Mouse (Mus musculus): ENCODE results near the gene Mrpl20.
A peak's percentile ranks its signal among the peaks of the same experiment; 100 is the strongest.

Mrpl20 gene

DNA sequence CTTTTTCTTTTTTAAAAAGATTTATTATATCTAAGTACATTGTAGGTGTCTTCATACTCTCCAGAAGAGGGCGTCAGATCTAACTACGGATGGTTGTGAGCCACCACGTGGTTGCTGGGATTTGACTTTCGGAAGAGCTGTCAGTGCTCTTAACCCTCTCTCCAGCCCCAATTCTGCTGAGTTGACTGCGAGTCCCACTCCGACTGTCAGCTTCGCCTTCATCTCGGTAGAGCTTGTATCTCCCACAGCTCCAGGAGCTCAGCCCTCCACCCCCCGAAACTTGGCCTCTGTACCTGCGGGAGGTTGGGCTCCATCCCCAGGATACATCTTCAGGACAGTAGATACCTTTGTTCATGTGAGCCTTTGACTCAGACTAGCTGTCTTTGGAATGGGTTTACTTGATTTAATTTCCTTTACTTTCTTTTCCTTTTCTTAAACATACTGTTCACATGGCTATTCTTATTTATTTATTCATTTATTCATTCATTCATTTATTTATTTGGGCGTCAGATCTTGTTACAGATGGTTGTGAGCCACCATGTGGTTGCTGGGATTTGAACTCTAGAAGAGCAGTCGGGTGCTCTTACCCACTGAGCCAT, at the start of gene Mrpl20:
Gene Mrpl20, plus strand, starts transcription at position 138 of the 599 bp plus-strand sequence.
- no peak for DNase-seq (ENCODE audit: low spot score in 2 of 2)

DNA sequence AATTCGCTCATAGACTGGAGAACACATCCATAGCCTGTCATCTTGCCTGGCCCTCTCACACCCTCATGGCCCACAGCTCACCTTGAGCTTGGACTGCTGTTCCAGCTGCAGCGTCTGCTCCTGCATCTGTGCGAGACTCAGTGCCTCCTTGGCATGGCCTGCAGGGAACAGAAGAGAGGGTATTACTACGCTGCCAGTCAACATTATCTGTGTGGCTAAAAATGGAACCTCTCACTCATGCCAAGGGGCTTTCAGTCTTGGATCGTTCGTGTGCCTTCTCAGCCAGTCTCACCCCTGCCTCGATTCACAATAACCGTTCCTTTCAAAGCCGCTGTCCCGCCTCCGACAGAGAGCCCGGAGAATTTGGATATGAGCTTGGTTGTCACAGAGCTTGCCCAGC, 45.7 kb upstream of the Mrpl20 start:
- DNase-seq (ENCODE audit: low spot score in 2 of 2), result no peak

DNA sequence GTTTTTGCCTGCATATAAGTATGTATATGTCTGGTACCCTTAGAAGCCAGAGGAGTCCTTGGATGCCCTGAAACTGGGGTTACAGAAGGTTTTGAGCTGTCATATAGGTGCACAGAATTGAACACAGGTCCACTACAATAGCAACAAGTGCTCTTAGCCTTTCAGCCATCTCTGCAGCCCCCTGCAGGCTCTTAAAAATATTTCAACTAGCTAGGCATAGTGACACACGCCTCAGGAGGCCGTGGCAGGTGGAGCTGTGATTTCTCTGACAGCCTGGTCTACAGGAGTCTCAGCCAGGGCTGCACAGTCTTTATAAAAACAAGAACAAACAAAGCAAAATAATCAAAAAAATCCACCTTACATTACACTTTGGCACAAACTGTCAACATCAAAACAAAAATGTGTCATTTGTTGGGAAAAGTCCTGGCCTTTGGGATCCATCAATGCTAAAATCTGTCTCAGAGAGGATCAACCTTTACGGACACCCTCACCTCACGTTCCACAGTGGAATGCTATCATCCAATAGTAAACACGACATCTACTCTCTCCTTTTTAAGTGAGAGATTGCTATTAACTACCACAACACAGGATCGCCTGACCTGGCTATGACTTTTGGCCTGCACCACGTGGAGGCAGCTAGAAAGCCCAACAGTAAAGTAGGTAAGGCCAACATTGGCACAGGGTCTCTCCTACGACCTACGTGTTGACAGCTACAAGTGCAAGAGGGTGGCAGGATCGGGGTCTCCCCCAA, 42.6 kb upstream of the Mrpl20 start:
- DNase-seq (ENCODE audit: low spot score in 2 of 2), result no peak

DNA sequence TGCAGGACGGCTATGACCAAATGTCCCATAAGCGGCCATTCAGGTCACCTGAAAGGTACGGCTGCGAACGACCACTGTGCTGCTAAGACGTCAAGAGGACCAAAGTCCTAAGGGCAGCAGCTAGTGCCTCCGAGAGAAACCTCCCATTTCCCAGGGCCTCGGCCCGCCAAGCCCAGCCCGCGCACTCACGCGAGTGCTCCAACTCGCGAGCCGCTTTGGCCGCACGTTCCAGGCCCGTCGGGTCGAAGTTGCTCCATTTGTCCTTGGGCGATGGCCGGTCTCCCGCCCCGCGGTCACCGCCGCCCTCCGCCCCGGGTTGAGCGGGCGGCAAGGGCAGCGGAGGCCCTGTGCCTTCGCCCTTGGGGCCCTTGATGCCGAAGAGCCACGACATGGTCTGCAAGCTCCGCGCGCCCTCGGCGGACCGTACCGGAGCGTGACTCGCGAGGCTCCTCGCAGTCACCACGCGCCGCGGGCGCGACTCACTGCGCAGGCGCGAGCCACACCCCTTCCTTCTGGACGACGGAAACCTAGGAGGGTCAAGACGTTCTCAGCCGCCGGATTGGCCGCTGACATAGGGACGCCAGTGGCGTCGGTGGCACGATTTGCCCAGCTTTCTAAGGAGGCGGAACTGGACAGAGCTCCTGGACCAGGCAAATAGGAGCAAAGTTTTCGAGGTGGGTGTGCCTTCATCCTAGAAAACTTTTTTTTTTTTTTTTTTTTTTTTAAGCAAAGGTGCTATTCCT, 41.9 kb upstream of the Mrpl20 start, which contains the start of gene Atad3a:
Gene Atad3a, minus strand, starts transcription at position 481 of the 743 bp plus-strand sequence.
- peak; percentile 96 to 98 for DNase-seq (ENCODE audit: low spot score in 2 of 2)

DNA sequence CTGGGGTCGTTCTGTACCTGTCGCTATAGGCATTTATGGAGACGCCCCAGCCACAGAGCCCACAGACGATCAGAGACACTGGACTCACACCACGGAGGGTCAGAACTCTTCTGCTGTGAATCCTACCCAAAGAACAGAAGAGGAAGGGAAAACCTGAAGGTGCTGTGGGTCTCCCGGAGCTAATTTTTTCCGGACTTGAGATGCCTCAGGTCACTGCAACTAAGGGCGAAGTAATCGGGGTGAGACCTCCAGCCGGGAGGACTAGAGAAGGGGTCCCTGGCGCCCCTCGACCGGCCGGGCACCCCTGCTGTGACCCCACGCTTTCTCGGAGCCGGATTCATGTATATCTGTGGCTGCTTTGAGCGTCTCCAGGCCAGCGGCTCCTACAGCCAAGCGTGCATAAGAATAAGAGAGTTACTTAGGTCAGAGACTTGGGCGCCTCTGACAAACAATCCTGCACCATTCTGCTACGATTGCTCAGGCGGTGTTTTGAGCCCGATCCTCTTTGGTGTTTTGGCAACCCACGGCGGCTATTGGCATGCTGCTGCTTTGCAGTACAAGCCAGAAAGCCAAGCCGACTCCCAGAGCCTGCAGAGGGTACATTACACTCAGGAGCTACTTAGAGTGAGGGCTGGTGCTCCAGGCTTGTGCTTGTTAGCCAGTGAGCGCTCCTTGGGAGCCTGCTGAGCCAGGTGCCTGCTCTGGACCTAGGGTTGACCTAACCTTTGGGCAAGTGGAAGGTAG, 41.1 kb upstream of the Mrpl20 start:
- DNase-seq (ENCODE audit: low spot score in 2 of 2), result no peak

DNA sequence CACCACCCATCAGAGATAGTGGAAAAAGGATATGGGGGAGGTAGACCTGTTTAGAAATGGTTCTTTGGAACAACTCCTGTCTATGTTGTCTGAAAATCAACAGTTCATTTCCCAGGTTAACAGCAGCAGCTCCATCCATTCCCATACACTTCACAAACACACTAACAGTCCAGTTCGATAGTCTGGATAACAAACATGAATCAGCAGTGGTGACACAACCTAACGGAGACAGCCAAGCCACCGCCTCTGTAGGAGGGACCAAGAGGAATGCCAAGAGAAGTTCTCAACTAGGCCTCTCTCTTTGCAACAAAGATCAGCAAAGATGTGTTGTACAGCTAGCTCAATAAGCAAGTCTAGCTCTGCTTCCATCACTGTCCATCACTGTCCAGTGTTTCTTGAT, 40.3 kb upstream of the Mrpl20 start:
- no peak for DNase-seq (ENCODE audit: low spot score in 2 of 2)

DNA sequence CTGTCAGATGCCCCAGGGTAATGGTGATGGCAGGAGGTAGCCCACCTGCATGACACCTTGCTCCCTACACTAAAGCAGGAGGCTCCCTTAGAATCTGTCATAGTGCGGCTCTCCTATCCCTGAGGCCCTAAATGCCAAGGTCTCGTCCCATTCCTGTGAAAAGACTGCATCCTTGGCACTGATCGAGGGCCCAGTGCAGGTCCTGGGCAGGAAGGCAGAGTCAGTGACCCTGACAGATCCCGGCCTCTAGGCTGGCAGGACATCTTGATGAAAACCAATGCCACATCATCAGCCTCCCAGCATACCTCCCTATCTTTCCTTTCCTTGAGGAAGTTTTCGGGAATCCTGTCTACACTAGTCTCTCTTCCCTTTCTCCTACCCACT, 33.2 kb upstream of the Mrpl20 start:
- no peak for DNase-seq (ENCODE audit: low spot score in 2 of 2)

DNA sequence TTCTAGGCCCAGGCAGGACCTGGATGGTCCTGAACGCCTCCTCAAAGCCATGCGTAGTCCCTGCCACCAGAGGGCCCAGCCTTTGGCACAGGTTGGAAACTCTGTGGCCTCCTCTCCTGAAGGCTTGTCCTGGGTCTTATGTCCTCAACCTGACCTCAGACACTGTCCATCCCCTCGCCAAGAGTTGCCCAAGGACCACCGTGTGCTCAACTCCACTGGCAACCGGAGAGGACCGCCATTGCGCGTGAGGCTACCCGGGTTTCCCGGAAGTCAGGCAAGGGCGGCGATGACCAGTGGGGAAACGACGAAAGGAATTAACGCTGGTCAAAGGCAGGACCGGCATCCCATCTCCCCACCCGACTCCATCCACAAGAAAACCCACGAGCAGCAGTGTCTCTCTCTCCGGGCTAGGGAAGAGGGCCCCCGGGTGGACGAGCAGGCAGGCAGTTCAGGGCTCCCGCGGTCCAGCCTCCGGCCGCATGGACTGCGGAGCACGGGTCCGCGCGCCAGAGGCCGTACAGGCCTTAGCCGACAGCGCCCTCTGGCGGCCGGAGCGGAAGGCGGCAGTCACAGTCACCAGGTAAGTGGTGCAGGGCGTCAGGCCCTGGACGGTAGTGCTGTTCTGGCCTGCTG, 32.7 kb upstream of the Mrpl20 start:
- peak; percentile 86 to 94 for DNase-seq (ENCODE audit: low spot score in 2 of 2)

DNA sequence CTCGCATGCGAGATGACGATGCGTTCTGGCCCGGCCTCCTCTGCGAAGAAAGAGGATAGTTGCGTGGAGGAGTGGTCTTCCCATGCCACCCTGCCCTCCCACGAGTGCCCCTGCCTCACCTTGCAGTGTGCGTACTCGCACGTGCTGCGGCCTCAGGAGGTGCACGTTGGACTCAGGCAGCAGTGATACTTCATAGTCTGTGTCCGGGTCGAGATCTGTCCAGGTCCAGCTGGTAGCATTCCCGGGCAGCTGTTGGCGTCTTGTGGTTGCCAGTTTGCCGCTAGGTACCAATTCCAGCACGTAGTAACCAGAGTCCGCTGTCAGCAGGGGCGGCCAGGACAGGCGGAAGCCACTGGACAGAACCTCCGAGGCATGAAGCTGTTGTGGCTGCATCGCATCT, 32.1 kb upstream of the Mrpl20 start:
- no peak for DNase-seq (ENCODE audit: low spot score in 2 of 2)

DNA sequence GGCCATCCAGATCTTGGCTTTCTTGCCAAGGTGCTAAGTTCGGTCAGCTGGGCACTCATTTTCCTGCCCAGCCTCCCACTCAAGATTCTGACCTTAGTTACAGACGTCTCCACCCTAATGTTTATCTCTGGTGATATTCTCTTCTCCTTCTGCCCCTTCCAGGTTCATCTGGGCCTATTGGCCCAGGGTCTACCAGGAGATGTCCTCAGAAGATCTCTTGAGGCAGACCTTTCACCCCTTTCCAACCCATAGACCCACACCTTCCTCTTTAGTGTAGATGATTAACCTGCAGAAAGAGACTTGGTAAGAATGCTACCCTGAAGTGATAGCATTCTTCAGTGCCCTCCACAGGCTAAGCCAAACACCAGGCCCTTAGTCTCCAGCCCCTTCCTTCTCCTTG, 31.0 kb upstream of the Mrpl20 start:
- DNase-seq (ENCODE audit: low spot score in 2 of 2), result no peak

DNA sequence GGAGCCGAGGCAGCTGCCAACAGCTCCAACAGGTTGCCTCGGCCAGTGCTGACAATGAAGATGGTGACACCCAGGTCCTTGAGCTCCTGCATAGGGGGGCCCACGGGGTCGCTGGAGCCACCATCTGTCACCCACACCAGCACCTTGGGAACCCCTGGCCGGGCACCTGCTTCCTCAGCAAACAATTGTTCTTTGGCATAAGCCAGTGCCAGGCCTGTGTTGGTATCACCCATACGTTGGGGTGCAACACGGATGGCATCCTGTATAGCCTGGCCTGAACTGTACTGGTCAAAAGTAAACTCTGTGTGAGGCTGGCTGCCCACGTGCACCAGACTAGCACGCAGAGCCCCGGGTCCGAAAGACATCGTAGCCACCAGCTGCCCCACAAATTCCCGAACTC, 29.9 kb upstream of the Mrpl20 start:
- no peak for DNase-seq (ENCODE audit: low spot score in 2 of 2)

DNA sequence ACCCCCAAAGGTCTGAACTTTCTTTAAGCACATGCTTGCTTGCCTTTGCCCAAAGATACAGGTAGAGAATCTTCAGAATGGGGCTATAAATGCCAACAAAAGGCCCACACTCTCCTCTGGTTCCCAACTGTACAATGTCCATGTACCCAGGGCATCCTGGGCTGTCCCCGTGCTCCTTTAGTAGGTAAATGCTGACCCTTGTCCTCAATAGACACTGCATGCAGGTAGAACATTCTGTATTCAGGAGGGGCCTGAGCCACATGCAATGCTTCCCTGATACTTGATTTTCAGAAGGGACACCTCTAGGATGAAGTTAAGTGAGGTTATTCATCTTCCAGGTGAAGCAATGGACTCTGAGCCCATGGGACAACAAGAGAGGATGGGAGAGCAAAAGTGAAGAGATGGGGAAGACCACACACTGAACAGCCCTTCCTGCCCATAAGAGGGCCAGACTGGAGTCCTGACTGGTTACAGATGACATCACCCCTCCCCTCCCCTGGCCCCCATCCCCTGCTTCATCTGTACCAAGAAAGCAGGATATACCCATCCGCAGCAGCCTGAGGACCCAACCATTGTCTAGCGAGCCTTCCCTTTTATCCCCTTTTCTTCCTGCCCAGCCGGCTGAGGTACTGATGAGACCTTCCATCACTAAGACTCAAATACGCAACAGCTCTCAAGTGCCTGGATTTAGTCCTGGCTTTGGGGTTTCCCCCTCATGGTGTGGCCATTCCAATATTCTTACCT, 29.2 kb upstream of the Mrpl20 start:
- no peak for DNase-seq (ENCODE audit: low spot score in 2 of 2)

DNA sequence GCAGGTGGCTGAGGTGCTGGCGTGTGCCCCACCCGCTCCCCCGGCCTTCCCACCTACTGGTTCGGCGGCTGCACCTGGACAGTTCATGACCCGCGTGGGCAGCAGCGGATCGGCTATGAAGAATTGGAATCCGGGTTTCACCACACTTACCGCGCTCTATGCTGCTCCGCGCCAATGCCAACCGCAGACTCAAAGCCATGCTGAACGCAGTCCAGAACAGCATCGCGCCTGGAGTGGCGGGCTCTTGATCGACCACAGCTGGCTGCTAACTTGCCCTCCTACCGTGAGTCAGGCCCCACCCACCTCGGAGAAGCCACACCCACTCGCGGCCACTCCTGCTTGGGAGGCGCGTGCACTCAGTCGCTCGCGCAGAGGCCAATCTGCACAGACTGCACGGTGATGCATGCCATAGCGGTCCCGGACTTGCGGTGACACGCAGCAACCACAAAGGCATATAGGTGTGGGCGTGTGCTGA, 28.4 kb upstream of the Mrpl20 start, which contains the start of gene Vwa1:
Gene Vwa1, minus strand, starts transcription at position 419 of the 475 bp plus-strand sequence.
- DNase-seq (ENCODE audit: low spot score in 2 of 2), result peak; percentile 89 to 92

DNA sequence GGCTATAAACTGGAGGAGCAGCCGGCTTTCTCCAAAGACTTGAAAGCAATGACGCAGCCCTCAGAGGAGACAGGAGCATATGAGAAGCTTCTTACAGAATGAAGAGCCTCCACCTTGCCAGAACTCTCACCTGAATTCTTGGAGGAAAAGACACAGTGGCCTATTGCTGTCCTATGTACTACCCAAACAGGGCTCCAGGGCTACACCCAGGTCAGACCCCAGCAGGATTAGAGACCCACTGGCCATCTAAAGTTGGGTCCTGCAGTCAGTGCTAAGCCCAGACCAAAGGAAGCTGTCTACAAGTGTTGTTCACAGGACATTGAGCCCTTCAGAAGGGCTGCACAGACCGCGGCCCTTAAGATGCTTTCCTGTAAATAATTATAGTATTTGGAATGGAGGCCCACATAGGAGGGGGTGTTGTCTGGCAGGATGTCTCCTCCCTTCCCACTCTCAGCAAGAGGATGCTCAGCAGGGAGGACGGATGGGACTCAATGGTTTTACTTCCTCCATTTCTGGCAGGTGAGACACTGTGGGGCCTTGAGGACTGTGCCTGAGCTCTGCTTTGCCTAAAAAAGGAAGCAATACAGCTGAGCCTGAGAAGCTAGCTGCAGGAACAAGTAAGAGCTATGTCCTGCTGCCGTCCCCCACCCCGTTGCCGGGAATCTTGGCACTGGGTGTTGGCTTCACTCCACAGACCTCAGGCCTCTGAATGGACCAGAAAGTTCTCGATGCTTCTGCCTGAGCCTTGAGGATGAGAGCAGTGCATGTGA, 27.5 kb upstream of the Mrpl20 start:
- peak in 1 of 2 experiments; percentile 79 for DNase-seq (ENCODE audit: low spot score in 2 of 2)

DNA sequence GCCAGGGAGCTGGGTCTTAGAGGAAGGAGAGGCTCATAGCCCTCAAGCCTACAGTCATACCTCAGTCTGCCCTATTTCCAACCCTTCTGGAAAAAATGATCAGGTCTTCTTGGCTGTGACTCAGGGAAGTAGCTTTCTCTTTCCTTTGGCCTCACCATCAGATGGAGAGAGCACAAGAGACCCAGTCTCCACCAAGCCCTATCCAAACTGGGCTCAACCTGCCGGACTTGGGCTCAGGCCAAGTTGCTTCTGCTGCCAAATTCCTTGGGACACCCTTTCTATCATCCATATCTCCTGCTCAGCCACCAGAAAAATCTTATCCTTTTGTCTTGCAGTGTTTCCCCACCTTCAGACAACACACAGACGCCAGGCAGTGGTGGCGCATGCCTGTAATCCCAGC, 26.8 kb upstream of the Mrpl20 start:
- DNase-seq (ENCODE audit: low spot score in 2 of 2), result no peak

DNA sequence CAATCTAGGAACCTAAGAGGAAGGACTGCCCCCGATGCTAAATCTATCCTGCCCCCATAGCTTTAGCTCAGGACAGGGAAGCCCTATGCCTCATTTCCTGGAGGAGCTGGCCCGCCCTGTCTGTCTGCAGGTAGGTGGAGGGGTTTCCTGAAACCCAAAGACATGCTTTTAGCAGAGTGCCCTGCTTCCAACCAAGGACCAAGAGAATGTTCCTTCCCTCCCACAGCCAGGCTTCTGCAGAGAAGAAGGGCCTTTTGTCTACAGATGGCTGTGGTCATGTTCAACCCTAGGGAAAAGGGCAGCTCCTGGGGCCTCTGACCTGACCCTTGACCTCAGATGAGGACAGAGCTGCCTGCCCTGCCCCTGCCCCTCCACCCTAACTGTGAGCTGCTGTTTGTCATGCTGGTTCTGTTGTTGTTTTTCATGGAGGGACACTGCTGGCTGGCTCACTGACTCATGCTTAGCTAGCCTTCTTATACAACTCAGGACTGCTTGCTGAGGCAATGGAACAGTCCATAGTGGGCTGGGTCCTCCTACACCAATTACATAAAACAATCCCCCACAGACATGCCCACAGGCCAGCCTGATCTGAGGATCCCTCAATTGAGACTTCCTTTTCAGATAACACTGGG, 25.9 kb upstream of the Mrpl20 start:
- DNase-seq (ENCODE audit: low spot score in 2 of 2), result no peak

DNA sequence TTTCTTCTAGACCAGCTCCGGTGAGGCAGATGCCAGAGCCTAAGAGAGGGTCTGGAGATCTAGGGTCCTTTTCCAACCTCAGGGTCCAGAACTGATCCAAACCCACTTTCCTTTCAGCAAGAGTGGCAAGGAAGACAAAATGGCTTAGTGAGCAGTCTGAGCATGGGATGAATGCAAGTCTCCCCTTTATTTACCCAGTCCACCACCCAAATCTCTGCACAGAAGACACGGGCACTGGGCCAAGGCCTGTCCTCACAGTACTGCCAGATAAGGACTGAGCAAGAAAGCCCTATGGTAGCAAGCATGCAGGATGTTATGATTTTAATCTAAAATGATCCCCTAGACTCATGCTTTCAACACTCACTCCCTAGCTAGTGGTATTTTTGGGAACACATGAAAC, 24.9 kb upstream of the Mrpl20 start:
- no peak for DNase-seq (ENCODE audit: low spot score in 2 of 2)

DNA sequence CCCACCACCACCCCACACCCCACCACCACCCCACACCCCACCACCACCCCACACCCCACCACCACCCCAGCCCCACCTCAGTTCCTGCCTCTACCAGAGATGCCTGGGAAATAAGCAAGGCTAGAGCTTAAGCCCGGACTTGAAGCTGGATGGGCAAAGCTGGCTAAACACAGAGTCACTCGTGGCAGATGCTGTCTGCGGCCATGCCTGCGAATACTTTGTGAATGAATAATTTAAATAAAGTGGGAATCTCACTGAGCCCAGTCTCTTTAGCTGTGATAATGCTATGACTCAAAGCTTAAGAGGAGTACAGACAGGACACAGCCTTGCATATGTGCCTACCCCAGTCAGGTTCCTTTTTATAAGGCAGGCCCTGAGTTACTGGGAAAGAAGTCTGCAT, 23.2 kb upstream of the Mrpl20 start:
- no peak for DNase-seq (ENCODE audit: low spot score in 2 of 2)

DNA sequence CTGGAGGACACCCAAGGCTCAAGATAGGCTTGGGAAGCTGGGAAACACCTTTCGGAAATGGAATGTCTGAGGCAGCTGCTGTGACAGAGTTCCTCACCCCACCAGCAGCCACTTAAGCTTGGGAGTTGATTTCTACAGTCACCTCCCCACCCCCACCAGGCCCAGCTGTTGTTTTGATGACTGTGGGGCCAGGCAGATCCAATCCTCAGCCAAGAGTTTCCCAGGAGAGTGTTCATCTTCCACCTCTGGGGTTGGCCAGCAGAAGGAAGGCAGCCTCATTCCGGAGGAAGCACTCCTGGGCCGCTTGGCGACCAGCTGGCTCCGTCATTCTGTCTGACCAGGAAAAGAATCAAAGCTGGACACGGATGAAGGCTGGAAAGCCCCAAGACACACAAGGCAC, 21.8 kb upstream of the Mrpl20 start:
- DNase-seq (ENCODE audit: low spot score in 2 of 2), result peak in 1 of 2 experiments; percentile 65

All from urinary bladder, postnatal 4 days (tissue).